Mouse (Mus musculus): Measurements from ENCODE around the gene Hexim1.
A peak's percentile ranks its signal among the peaks of the same experiment; 100 is the strongest.

Hexim1 gene

GRCm38 (mm10) chr11:103116959-103117590, 1.0 kb downstream of the Hexim1 start:
- DNase-seq (ENCODE audit: low read depth, low spot score): peak; percentile 72

- no peak for DNase-seq (ENCODE audit: low read depth, low spot score)
These were observed 1.6 kb downstream of the Hexim1 start for GRCm38 (mm10) chr11:103117591-103118009.

GRCm38 (mm10) chr11:103118866-103119265, 2.8 kb downstream of the Hexim1 start:
- no peak for DNase-seq (ENCODE audit: low read depth, low spot score)

- no peak for DNase-seq (ENCODE audit: low read depth, low spot score)
These were observed 3.6 kb downstream of the Hexim1 start for GRCm38 (mm10) chr11:103119609-103120008.

GRCm38 (mm10) chr11:103120315-103120714, 4.3 kb downstream of the Hexim1 start:
- no peak for DNase-seq (ENCODE audit: low read depth, low spot score)

GRCm38 (mm10) chr11:103131701-103132575, 15.9 kb downstream of the Hexim1 start, which contains the start of gene Hexim2:
Hexim2 (plus strand) TSS chr11:103132429.
- no peak for DNase-seq (ENCODE audit: low read depth, low spot score)

- DNase-seq (ENCODE audit: low read depth, low spot score): peak; percentile 100
These were observed 16.8 kb downstream of the Hexim1 start for GRCm38 (mm10) chr11:103132576-103133455.

- peak; percentile 26 for DNase-seq (ENCODE audit: low read depth, low spot score)
These were observed 17.6 kb downstream of the Hexim1 start for GRCm38 (mm10) chr11:103133456-103134185.

- no peak for DNase-seq (ENCODE audit: low read depth, low spot score)
These were observed 18.2 kb downstream of the Hexim1 start for GRCm38 (mm10) chr11:103134221-103134620.

GRCm38 (mm10) chr11:103136039-103136577, 20.1 kb downstream of the Hexim1 start:
- DNase-seq (ENCODE audit: low read depth, low spot score): no peak

- DNase-seq (ENCODE audit: low read depth, low spot score): no peak
These were observed 24.1 kb downstream of the Hexim1 start for GRCm38 (mm10) chr11:103139951-103140762.

- no peak for DNase-seq (ENCODE audit: low read depth, low spot score)
These were observed 24.7 kb downstream of the Hexim1 start for GRCm38 (mm10) chr11:103140763-103141100.

- no peak for DNase-seq (ENCODE audit: low read depth, low spot score)
These were observed 25.3 kb downstream of the Hexim1 start for GRCm38 (mm10) chr11:103141101-103141943.

- no peak for DNase-seq (ENCODE audit: low read depth, low spot score)
These were observed 25.9 kb downstream of the Hexim1 start for GRCm38 (mm10) chr11:103141944-103142255.

- peak; percentile 83 for DNase-seq (ENCODE audit: low read depth, low spot score)
These were observed 26.6 kb downstream of the Hexim1 start for GRCm38 (mm10) chr11:103142441-103143182.

- DNase-seq (ENCODE audit: low read depth, low spot score): no peak
These were observed 28.6 kb downstream of the Hexim1 start for GRCm38 (mm10) chr11:103144309-103145285.

- DNase-seq (ENCODE audit: low read depth, low spot score): no peak
These were observed 30.4 kb downstream of the Hexim1 start for GRCm38 (mm10) chr11:103146386-103146785.
